Mouse (Mus musculus): ENCODE measurements around the gene Bola2. TPM values are rescaled to one million over a fixed set of nuclear protein-coding genes. Genes with fewer than 3 reads are reported as not detected.
"Not testable (repeated sequence)": the region's sequence is repeated elsewhere in the genome, so short reads cannot be mapped to it uniquely, and the experiment has no call there.

Bola2 gene
- polyA plus RNA-seq, 1 experiment from 2014 or later = 158 TPM

DNA sequence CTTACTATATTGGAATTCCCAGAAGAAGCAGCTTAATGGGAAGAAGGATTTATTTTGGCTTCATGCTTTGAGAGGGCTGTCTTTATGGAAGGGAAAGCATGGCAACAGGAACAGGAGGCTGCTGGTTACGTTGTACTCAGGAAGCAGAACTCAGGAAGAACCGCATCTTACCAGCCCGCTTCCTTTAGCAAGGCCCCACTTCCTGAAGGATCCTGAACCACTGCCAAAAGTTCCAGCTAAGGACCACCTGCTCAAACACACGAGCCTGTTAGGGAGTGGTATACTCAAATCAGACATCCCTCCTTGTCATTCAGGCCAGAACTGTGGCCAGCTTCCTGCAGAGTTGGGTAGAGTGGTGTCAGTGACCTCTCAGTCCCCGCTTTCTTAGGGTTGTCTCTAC lies 26.7 kb upstream of the Bola2 start:
- no peak overlapping the region for H3K27ac ChIP-seq
- no peaks in the 10 kb centered on the region for H3K27me3 ChIP-seq
- no peak overlapping the region for H3K9ac ChIP-seq (replicated peaks)
- no peak for ATAC-seq
- H3K4me3 ChIP-seq (replicated peaks) = no peak overlapping the region
- H3K36me3 ChIP-seq = peaks cover 84% of the 10 kb centered on the region
- no peaks in the 10 kb centered on the region for H3K9me3 ChIP-seq
- WGBS = 90% methylated on average over 5 of the region's 5 CpGs
- H3K4me2 ChIP-seq (replicated peaks) = no peak overlapping the region
- H3K4me1 ChIP-seq (replicated peaks) = no peaks in the 10 kb centered on the region

DNA sequence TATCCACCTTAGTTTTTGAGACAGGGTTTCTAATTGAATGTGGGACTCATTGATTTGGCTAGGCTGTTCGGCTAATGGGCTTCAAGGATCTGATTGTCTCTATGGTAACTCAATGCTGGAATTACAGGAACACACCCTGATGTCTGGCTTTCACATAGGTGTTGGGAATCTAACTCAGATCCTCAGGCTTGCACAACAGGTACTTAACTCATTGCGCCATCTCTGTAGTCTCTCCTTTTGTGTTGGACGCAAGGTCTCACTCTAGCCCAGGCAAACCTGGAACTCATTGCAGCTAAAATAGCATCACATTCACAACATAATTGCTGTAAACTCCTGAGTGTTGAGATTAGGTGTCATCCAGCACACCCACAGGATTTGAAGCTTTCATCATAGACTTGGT lies 25.0 kb upstream of the Bola2 start:
- H3K4me3 ChIP-seq (replicated peaks) = no peak overlapping the region
- no peaks in the 10 kb centered on the region for H3K4me1 ChIP-seq (replicated peaks)
- no peak overlapping the region for H3K27ac ChIP-seq
- WGBS = 97% methylated on average over 3 of the region's 3 CpGs
- no peak overlapping the region for H3K9ac ChIP-seq (replicated peaks)
- H3K9me3 ChIP-seq = no peaks in the 10 kb centered on the region
- peaks cover 68% of the 10 kb centered on the region for H3K36me3 ChIP-seq
- no peak overlapping the region for H3K4me2 ChIP-seq (replicated peaks)
- no peaks in the 10 kb centered on the region for H3K27me3 ChIP-seq
- ATAC-seq = no peak

DNA sequence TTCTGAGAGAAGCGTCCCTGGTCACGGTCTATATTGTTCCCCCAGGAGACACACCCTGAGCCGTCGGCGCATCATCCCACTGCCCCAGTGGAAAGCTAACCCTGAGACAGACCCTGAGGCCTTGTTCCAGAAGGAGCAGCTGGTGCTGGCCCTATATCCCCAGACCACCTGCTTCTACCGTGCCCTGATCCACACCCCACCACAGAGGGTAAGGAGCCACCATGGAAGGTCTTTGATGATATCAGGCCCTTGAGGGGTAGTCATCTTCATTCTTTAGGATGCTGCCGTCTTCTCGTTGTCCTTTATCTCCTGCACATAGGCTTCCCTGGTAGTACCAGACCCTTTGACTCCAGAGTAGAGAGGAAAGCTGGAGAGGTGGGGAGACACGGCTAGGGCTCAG lies 23.1 kb upstream of the Bola2 start:
- Histone ChIP-seq H3K27me3 (no peaks in the 10 kb centered on the region), H3K27ac (no peak overlapping the region), H3K4me3 (replicated peaks) (no peak overlapping the region), H3K9me3 (no peaks in the 10 kb centered on the region), H3K36me3 (peaks cover 57% of the 10 kb centered on the region), H3K4me2 (replicated peaks) (no peak overlapping the region), H3K9ac (replicated peaks) (no peak overlapping the region), H3K4me1 (replicated peaks) (no peaks in the 10 kb centered on the region)
- ATAC-seq = no peak
- 95% methylated on average over 9 of the region's 9 CpGs for WGBS

DNA sequence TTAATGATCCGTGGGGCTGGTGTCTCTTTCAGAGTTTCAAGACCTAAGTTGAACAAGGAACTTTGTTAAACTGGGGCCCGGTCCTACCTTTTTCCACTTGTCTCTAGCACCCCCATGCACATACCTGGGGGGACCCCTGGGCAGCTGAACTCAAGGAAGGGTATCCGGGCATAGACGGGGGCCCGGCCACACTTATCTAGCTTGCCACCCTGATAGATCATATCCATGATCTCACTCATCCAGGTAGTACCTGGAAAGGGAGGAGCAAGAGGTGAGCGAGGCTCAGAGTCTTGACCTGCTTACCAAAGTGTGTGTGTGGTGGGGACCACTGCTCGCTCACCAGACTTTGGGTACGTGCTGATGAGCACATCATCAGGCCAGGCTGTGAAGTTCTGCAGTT lies 20.1 kb upstream of the Bola2 start:
- no peak overlapping the region for H3K4me2 ChIP-seq (replicated peaks)
- H3K4me3 ChIP-seq (replicated peaks) = no peak overlapping the region
- H3K4me1 ChIP-seq (replicated peaks) = no peaks in the 10 kb centered on the region
- H3K9ac ChIP-seq (replicated peaks) = no peak overlapping the region
- H3K9me3 ChIP-seq = no peaks in the 10 kb centered on the region
- H3K36me3 ChIP-seq = peaks cover 40% of the 10 kb centered on the region
- H3K27ac ChIP-seq = no peak overlapping the region
- no peaks in the 10 kb centered on the region for H3K27me3 ChIP-seq
- WGBS = 95% methylated on average over 8 of the region's 8 CpGs
- ATAC-seq = no peak

DNA sequence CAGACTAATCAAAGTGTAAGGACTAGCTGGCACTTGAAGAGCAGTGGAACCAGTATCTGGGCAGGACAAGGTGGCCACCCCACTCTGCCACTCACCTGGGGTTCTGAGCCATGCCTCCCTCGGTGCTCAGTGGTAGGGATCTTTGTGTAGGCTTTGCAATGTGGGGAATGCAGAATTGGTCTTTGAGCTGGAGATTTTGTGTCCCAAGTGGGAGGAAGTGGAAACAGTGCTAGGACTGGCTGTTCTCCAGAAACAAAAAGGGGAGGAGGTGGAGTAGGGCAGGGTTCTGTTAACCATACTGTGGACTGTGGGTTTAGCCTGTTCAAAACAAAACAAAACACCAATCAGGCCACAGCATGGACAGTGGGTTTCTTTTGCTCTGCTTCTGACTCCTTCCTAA lies 19.0 kb upstream of the Bola2 start, which contains the start of gene Sult1a1:
Sult1a1 (minus strand) TSS at position 226 of the 400 bp plus-strand sequence.
- Histone ChIP-seq H3K4me2 (replicated peaks) (no peak within 1 kb of the TSS), H3K27ac (no peak within 1 kb of the TSS), H3K9ac (replicated peaks) (no peak within 1 kb of the TSS), H3K9me3 (no peaks in the 10 kb centered on the region), H3K27me3 (no peaks in the 10 kb centered on the region), H3K4me1 (replicated peaks) (no peaks in the 10 kb centered on the region), H3K4me3 (replicated peaks) (no peak within 1 kb of the TSS), H3K36me3 (peaks cover 34% of the 10 kb centered on the region)
- ATAC-seq = no peak
- WGBS = 90% methylated on average over 1 of the region's 1 CpGs

DNA sequence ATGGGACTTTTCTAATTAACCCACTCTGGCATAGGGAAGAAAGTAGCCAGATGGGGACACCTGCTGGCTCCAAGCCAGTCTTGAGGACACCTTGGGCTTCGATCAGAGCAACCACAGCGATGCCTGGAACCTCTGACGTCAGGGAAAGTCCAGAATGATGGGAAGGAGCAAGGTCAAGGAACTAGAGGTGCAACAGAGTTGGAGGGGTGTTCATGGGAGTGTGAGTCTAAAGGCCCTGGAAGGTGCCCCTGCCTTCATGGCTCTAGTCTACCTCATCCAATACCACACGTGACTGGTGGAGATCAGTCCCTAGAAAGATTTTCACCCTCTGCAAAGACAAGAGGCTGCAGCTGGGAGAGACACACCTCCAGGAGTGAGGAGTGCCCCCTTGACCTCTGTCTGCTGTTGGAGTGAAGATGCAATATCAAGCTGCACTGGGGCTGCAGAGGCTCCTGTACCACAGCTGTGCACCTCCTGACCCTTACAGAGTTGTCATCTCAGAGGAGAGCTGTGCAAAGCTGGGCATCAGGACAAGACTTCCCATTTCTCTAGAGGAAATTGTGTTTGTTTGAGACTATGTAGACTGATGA lies 18.5 kb upstream of the Bola2 start:
- ATAC-seq = no peak
- Histone ChIP-seq H3K4me3 (replicated peaks) (no peak overlapping the region), H3K9ac (replicated peaks) (no peak overlapping the region), H3K27me3 (no peaks in the 10 kb centered on the region), H3K36me3 (peaks cover 28% of the 10 kb centered on the region), H3K4me1 (replicated peaks) (no peaks in the 10 kb centered on the region), H3K4me2 (replicated peaks) (no peak overlapping the region), H3K9me3 (no peaks in the 10 kb centered on the region), H3K27ac (no peak overlapping the region)
- 78% methylated on average over 4 of the region's 4 CpGs for WGBS

DNA sequence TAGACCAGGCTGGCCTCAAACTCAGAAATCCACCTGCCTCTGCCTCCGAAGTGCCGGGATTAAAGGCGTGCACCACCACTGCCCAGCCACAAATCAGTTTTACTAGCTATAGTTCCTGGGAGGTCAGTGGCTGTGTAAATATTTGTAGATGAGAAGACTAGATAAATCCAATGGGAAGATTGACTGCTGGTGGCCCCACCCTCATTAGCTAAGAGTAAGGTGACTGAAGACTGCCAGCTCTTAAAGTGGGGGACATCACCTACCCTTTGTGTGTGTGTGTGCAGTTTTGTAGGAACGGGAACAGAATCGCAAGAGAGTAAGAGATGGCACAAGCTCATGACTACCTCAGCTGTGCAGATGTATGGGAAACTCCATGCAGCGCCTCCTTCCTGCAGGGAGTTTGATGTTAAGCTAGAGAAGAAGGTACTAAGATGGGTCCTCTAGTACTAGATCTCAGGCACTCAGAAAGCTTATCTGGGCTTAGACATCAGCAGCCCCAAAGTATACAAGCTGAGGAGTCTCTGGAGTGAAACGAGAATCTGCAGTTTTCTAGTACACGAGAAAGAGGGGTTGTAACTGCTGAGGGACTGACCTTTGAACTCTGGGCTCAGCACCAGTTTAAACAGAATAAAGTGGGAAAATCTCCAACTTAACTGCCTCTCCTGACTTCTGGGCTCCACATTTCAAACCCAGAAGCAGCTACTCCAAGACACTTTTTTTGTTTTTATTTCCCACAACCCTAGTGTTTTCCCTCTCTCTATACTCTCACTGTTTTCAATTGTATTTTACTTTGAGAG lies 16.5 kb upstream of the Bola2 start:
- Histone ChIP-seq H3K4me2 (replicated peaks) (no peak overlapping the region), H3K4me3 (replicated peaks) (no peak overlapping the region), H3K9me3 (no peaks in the 10 kb centered on the region), H3K27me3 (no peaks in the 10 kb centered on the region), H3K4me1 (replicated peaks) (no peaks in the 10 kb centered on the region), H3K36me3 (peaks cover 10% of the 10 kb centered on the region), H3K27ac (no peak overlapping the region), H3K9ac (replicated peaks) (no peak overlapping the region)
- ATAC-seq = no peak
- 85% methylated on average over 8 of the region's 8 CpGs for WGBS

DNA sequence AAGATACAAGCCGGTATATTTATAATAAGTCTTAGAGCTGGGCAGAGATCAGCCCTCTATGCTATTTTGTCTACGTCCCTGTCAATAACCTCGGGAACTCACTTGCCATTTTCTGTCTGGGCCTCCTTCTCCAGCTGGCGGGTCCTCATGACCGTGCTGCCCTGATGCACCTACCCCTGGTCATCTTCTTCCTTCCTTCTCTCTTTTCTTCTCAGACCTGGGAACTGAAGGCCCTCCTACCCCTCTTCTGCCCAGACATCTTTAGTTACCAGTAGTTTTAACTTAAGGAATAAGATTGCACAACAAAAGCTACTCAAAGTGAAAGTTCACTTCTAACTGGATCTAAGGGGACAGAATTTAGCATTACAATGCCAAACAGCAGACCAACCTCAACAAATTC lies 15.5 kb upstream of the Bola2 start:
- H3K36me3 ChIP-seq = peaks cover 10% of the 10 kb centered on the region
- no peak overlapping the region for H3K4me3 ChIP-seq (replicated peaks)
- no peaks in the 10 kb centered on the region for H3K9me3 ChIP-seq
- ATAC-seq = no peak
- no peaks in the 10 kb centered on the region for H3K27me3 ChIP-seq
- H3K9ac ChIP-seq (replicated peaks) = no peak overlapping the region
- no peak overlapping the region for H3K27ac ChIP-seq
- no peak overlapping the region for H3K4me2 ChIP-seq (replicated peaks)
- H3K4me1 ChIP-seq (replicated peaks) = no peaks in the 10 kb centered on the region
- 89% methylated on average over 5 of the region's 5 CpGs for WGBS

DNA sequence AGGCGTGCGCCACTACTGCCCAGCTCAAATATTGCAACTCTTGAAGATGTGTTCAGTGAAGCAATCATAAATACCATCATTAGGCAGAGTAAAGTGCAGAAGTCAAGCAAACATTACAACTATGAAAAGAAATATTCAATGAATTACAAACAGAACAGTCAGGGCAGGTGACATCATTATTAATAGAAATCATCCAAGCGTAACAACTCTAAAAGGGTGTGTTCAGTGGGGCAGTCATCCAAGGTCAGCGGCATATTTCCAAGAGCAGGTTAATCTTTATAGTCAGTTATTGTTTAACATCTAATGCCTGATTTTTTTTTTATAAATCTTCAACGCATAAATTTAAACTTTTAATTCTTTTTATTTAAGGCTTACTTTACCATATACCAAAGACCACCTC lies 14.0 kb upstream of the Bola2 start:
- Histone ChIP-seq H3K36me3 (peaks cover 10% of the 10 kb centered on the region), H3K9me3 (no peaks in the 10 kb centered on the region), H3K9ac (replicated peaks) (no peak overlapping the region), H3K27ac (no peak overlapping the region), H3K27me3 (no peaks in the 10 kb centered on the region), H3K4me3 (replicated peaks) (no peak overlapping the region), H3K4me2 (replicated peaks) (no peak overlapping the region), H3K4me1 (replicated peaks) (no peaks in the 10 kb centered on the region)
- 97% methylated on average over 5 of the region's 5 CpGs for whole genome bisulfite sequencing
- no peak for ATAC-seq

DNA sequence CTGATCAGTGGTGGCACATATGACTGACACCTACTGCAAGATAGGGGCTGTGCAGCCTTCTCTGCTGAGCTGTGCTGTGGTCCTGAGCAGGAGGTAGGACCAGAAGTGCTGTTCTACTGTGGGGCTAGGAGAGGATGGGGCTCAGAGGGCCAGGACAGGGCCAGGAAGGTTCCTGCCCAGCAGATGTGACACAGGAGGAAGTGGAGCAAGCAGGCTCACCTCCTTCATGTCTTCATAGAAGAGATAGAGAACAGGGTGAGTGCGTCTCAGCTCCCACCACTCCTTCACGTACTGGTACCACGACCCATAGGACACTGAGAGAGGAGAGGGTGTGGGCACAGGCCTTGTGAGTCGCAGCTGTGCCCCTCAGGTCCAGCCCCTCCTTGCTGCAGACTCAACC lies 7.0 kb upstream of the Bola2 start:
- H3K27me3 ChIP-seq; H3K9ac ChIP-seq (replicated peaks); H3K9me3 ChIP-seq; H3K27ac ChIP-seq; H3K4me2 ChIP-seq (replicated peaks); H3K4me1 ChIP-seq (replicated peaks); H3K4me3 ChIP-seq (replicated peaks): not testable (repeated sequence)
- H3K36me3 ChIP-seq = peaks cover 29% of the 10 kb centered on the region
- 97% methylated on average over 4 of the region's 4 CpGs for WGBS
- ATAC-seq = peak; percentile 43

DNA sequence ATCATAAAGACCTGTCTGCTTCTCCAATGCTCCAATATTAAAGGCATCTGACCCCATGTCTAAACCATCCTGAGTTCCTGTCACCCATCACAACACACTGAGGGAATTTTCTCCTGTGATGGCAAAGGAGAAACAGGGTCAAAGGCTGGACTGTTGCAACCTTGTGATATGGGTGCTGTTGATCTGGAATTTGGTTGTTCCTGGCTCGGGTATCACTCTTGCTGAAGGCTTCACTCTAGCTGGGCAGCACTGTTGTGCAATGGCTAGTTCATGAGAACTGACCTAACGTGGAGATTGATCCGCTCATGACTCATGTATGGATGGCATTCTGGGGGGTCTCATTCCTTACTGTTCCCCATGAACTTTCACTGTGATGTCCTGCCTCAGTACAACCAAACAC lies 6.2 kb upstream of the Bola2 start:
- no peak for ATAC-seq
- Histone ChIP-seq H3K4me3 (replicated peaks) (no peak overlapping the region), H3K4me2 (replicated peaks) (no peak overlapping the region), H3K27ac (no peak overlapping the region), H3K9ac (replicated peaks) (no peak overlapping the region), H3K36me3 (peaks cover 29% of the 10 kb centered on the region), H3K27me3 (no peaks in the 10 kb centered on the region), H3K4me1 (replicated peaks) (peaks cover 13% of the 10 kb centered on the region), H3K9me3 (no peaks in the 10 kb centered on the region)
- 84% methylated on average over 3 of the region's 3 CpGs for whole genome bisulfite sequencing

DNA sequence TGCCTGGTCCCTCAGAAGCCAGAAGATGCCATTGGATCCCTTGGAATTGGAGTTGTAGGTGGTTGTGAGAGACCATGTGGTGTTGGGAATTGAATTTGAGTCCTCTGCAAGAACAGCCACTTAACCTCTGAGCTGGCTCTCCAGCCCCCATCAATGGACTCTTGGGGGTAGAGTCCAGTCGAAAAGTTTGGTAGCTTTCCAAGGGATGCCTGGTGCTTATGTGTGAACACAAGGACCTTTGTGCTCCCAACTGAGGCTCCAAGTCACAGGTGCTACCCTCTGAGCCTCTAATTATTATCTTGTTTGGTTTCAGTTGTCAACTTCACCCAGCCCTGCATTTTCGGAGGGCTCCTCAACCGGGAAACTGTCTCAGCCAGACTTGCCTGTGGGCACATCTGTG lies 4.5 kb upstream of the Bola2 start:
- Histone ChIP-seq H3K9ac (replicated peaks) (no peak overlapping the region), H3K9me3 (no peaks in the 10 kb centered on the region), H3K4me2 (replicated peaks) (no peak overlapping the region), H3K36me3 (peaks cover 29% of the 10 kb centered on the region), H3K27me3 (no peaks in the 10 kb centered on the region), H3K4me1 (replicated peaks) (peaks cover 20% of the 10 kb centered on the region), H3K27ac (no peak overlapping the region), H3K4me3 (replicated peaks) (no peak overlapping the region)
- WGBS = 91% methylated on average over 3 of the region's 3 CpGs
- ATAC-seq = no peak

DNA sequence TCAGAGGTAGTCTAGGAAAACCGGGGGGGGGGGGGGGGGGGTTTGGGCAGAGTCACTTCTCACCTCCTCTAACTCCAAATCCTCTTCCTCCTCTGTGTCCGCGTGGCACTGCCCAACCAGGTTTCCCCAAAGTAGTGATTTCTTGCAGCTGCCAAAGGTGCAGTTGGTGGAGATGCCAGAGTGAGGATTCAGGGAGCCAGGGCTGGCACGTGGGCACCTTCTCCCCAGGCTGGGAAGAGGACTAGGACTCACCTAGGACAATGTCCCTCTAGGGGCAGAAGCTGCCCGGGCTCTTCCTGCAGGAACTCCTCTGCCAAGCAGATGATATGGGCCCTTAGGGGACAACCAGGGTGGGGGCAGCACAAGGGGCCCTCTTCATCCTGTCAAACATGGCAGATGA lies 3.5 kb upstream of the Bola2 start:
- Histone ChIP-seq H3K4me3 (replicated peaks) (no peak overlapping the region), H3K9ac (replicated peaks) (no peak overlapping the region), H3K9me3 (no peaks in the 10 kb centered on the region), H3K4me1 (replicated peaks) (peaks cover 26% of the 10 kb centered on the region), H3K36me3 (peaks cover 29% of the 10 kb centered on the region), H3K27me3 (no peaks in the 10 kb centered on the region), H3K27ac (no peak overlapping the region), H3K4me2 (replicated peaks) (no peak overlapping the region)
- ATAC-seq = no peak
- 93% methylated on average over 4 of the region's 5 CpGs for WGBS
